Mouse (Mus musculus) cerebellum, adult 2 months (tissue): ENCODE results near the gene Tmem184a. TPM values are rescaled to one million over a fixed set of nuclear protein-coding genes. Genes with fewer than 3 reads are reported as not detected.

Experiments
- DNase-seq, 2 experiments: peaks; one replicate each; pipeline ENCODE4 v3.0.0; 2021
- H3K27ac ChIP-seq: fragments of 200-500 bp; 2 replicates; pipeline ENCODE4 v1.5.1; 2012; ENCODE audit warnings: low read length, control low read depth, inconsistent platforms; ENCODE audit not compliant: insufficient read depth
- H3K27me3 ChIP-seq: fragments of 200-500 bp; 2 replicates; pipeline ENCODE4 v1.6.1; 2012; ENCODE audit warnings: inconsistent platforms, mild to moderate bottlenecking, low read length, moderate library complexity; ENCODE audit not compliant: control insufficient read depth, insufficient read depth
- H3K4me1 ChIP-seq: fragments of 200-500 bp; 2 replicates; pipeline ENCODE4 v1.6.1; 2011; ENCODE audit warnings: low read length; ENCODE audit not compliant: control insufficient read depth, insufficient read depth
- H3K4me3 ChIP-seq: fragments of 200-500 bp; replicated peaks from 2 replicates; pipeline ENCODE3; 2011; ENCODE audit warnings: mild to moderate bottlenecking, low read depth, low read length, control low read depth; ENCODE audit not compliant: insufficient read depth
- CTCF ChIP-seq: fragments of 200-500 bp; IDR thresholded peaks from 2 replicates; pipeline ENCODE4 v1.5.1; 2011; ENCODE audit warnings: low read depth, mild to moderate bottlenecking, control low read depth, low read length, moderate library complexity, borderline replicate concordance; ENCODE audit not compliant: insufficient read depth
- POLR2A ChIP-seq: fragments of 200-500 bp; IDR thresholded peaks from 2 replicates; pipeline ENCODE4 v1.6.1; 2011; ENCODE audit warnings: low read length, control low read depth, borderline replicate concordance; ENCODE audit not compliant: insufficient read depth
- WGBS: fragments of 180-500 bp; shearing (Covaris S2); methylation state at CpG from one replicate; pipeline ENCODE4 v1.1.7; 2018; 5-methylcytosine and 5-hydroxymethylcytosine counted together
- polyA plus RNA-seq: library from polyadenylated mRNA; depleted of rRNA; stranded (reverse); fragments of >200 nt; gene quantifications from 2 replicates; pipeline ENCODE4 v1.2.3, GENCODE M21; 2012

The Tmem184a gene
- polyA plus RNA-seq, 1 experiment = 0.54 TPM

GRCm38 (mm10) chr5:139796900-139797299 lies 22.8 kb downstream of the Tmem184a start:
- H3K27ac ChIP-seq = peak overlapping the region; percentile 41; the same call in 1 of the 2 replicates
- DNase-seq = no peak
- no peaks in the 10 kb centered on the region for H3K27me3 ChIP-seq
- WGBS = 16% methylated on average over 13 of the region's 13 CpGs
- peaks cover 14% of the 10 kb centered on the region; the same call in 1 of the 2 replicates for H3K4me1 ChIP-seq
- TF ChIP-seq POLR2A (no peak), CTCF (no peak)
- H3K4me3 ChIP-seq = no peak overlapping the region

- DNase-seq = no peak
- 63% methylated on average over 9 of the region's 9 CpGs for WGBS
- H3K4me1 ChIP-seq = peaks cover 16% of the 10 kb centered on the region; the same call in 1 of the 2 replicates
These were observed 23.6 kb downstream of the Tmem184a start for GRCm38 (mm10) chr5:139796001-139796620.

DNA sequence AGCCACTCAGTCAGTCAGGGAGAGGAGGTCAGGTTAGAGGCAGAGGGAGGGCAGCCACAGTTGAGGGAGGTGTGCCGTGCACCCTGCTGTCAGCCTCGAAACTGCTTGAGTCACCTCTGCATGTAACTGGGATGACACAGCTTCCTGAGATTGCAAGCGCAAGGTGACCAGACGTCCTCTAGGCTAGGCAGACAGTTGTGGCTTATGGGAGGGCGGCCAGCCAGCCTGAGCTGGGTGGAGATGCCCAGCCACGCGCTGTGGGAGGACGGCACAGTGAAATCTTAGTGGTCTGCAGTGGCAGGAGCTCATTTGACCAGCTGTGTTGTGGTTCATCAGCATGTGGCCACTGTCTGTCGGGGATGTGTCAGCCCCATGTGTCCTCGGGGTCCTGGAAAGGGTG lies 24.8 kb downstream of the Tmem184a start:
- WGBS = 50% methylated on average over 10 of the region's 10 CpGs
- Histone ChIP-seq H3K27ac (no peak overlapping the region), H3K27me3 (no peaks in the 10 kb centered on the region), H3K4me1 (peaks cover 19% of the 10 kb centered on the region; the same call in 1 of the 2 replicates), H3K4me3 (no peak overlapping the region)
- TF ChIP-seq POLR2A (no peak), CTCF (no peak)
- DNase-seq = no peak

More at GRCm38 (mm10) chr5:139796001-139796620, 23.6 kb downstream of the Tmem184a start:
- Histone ChIP-seq H3K27ac (no peak overlapping the region), H3K27me3 (no peaks in the 10 kb centered on the region), H3K4me3 (no peak overlapping the region)
- TF ChIP-seq POLR2A = no peak
- no peak for TF ChIP-seq CTCF

- TF ChIP-seq POLR2A = no peak
- TF ChIP-seq CTCF = no peak
- WGBS = 92% methylated on average over 5 of the region's 5 CpGs
- no peak overlapping the region for H3K27ac ChIP-seq
- H3K4me1 ChIP-seq = peaks cover 19% of the 10 kb centered on the region; the same call in 1 of the 2 replicates
- H3K27me3 ChIP-seq = no peaks in the 10 kb centered on the region
- H3K4me3 ChIP-seq = no peak overlapping the region
- DNase-seq = no peak
These were observed 25.6 kb downstream of the Tmem184a start for GRCm38 (mm10) chr5:139794137-139794536.

GRCm38 (mm10) chr5:139793338-139794089 lies 26.2 kb downstream of the Tmem184a start:
- no peaks in the 10 kb centered on the region for H3K27me3 ChIP-seq
- no peak overlapping the region for H3K4me3 ChIP-seq
- DNase-seq = no peak
- WGBS = 78% methylated on average over 11 of the region's 11 CpGs
- H3K27ac ChIP-seq = no peak overlapping the region
- TF ChIP-seq CTCF (no peak), POLR2A (no peak)
- H3K4me1 ChIP-seq = peaks cover 19% of the 10 kb centered on the region; the same call in 1 of the 2 replicates

- 51% methylated on average over 3 of the region's 3 CpGs for WGBS
These were observed 26.8 kb downstream of the Tmem184a start for GRCm38 (mm10) chr5:139792966-139793337.

DNA sequence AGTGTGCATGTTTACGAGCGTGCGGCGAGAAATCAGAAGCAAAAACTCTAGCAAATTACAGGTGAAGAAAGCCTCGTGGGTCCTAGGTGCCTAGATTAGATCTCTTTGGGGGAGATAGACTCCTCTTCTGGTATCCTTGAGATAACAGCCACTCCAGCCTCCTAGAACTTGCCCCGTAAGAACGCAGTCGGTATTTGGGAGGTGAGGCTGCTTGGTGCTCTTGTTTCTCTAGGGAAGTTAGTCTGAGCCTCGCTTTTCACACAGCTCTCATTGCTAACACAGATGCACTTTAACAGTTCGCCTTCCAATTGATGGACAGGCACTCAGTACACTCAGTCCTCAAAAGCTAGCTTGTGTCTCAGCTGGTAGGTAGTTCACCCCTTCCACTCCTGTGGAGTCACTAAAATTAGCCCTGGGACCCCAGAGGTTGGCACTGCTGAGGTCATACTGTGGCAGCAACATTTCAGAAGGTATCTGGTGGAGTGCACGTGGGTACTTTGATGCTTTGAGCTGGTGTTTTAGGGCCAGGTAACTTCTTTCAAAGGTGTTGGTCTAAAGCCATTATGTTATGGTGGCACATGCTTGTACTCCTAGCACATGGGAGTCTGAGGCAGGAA lies 27.4 kb downstream of the Tmem184a start:
- peaks cover 9% of the 10 kb centered on the region; the same call in 1 of the 2 replicates for H3K4me1 ChIP-seq
- H3K27me3 ChIP-seq = no peaks in the 10 kb centered on the region
- WGBS = 20% methylated on average over 11 of the region's 11 CpGs
- peak overlapping the region; percentile 50 for H3K4me3 ChIP-seq
- no peak for DNase-seq
- no peak overlapping the region for H3K27ac ChIP-seq
- TF ChIP-seq CTCF = no peak
- no peak for TF ChIP-seq POLR2A

More at GRCm38 (mm10) chr5:139792966-139793337, 26.8 kb downstream of the Tmem184a start:
- no peak overlapping the region for H3K27ac ChIP-seq
- H3K4me1 ChIP-seq = peaks cover 16% of the 10 kb centered on the region; the same call in 1 of the 2 replicates
- H3K4me3 ChIP-seq = no peak overlapping the region
- DNase-seq = no peak
- H3K27me3 ChIP-seq = no peaks in the 10 kb centered on the region
- TF ChIP-seq POLR2A (no peak), CTCF (no peak)
